ENCODE assay signal across 16 mouse cellular contexts in the genomic region with DNA sequence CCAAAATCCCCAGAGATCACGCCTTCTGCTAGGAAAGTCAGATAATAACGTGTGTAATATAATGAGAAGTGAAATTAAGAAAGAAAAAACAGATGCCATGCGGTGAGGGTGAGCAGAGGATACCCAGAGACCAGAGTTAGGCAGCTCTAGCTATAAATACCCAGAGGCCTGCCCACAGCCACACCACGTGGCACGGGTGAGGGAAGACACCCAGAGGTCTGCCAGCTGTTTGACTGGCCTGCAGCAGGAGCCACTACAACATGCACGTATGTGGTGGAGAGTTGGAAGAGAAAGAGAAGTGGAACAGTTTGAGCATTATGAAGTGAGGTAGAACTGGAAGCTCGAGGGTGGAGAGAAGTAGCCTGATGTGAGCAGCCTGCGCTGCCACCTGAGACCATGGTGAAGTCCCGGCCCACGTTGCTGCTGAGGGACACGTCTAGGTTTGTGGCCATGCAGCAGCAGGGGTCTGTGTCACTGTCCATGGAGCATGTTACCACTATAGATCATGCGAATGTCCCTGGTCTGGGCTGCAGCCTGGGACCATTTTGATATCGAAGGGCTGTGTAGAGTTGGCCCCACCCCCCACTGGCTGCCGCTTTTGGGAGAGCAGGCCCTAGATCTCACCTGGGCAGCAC.
DNase-seq lines count a peak whose midpoint lies in the region; ATAC-seq and TF ChIP-seq lines count a peak whose summit lies in the region.
"Had no signal": no experiment of that assay in that cellular context is flagged by ENCODE, and none has a peak within 500 bp of the region (broad histone marks: within the 10 kb centered on the region; RNA-seq: fewer than 3 reads in every experiment).

No protein-coding gene starts in this region.

- no peaks in the 10 kb centered on the region for H3K79me2 ChIP-seq in CH12.LX (replicated peaks; ENCODE audit: control insufficient read depth, extremely low read depth, insufficient read depth, poor library complexity, severe bottlenecking)

- 82% methylated on average over 14 of the region's 14 CpGs for WGBS in kidney, embryonic 15.5 days

- peaks cover 8% of the 10 kb centered on the region for H3K9me3 ChIP-seq in CH12.LX (replicated peaks; ENCODE audit: low read length)
- peaks cover 8% of the 10 kb centered on the region for H3K9me3 ChIP-seq in megakaryocyte, embryonic 14.5 days
- H3K9me3 ChIP-seq in kidney, embryonic 15.5 days (replicated peaks): no peaks in the 10 kb centered on the region
- H3K9me3 ChIP-seq: limb, embryonic 10.5 days; stomach, embryonic 15.5 days had no signal

- TF ChIP-seq POLR2A in CH12.LX (IDR thresholded peaks at IDR 0.05; ENCODE audit: low read depth, low read length): no peak

- TF ChIP-seq EP300 in CH12.LX (IDR thresholded peaks at IDR 0.05; ENCODE audit: low read length): no peak

- peak; percentile 99 for ATAC-seq in common myeloid progenitor, adult 5-6 weeks (replicated peaks; ENCODE audit: low read depth, poor library complexity, severe bottlenecking)
- ATAC-seq in kidney, embryonic 15.5 days (replicated peaks; ENCODE audit: low FRiP score): no peak
- ATAC-seq: forebrain, embryonic 14.5 days; intestine, embryonic 16.5 days had no signal

- H3K27me3 ChIP-seq in CH12.LX (replicated peaks): no peaks in the 10 kb centered on the region
- peaks cover 3% of the 10 kb centered on the region for H3K27me3 ChIP-seq in megakaryocyte, embryonic 14.5 days (replicated peaks)
- no peaks in the 10 kb centered on the region for H3K27me3 ChIP-seq in kidney, embryonic 15.5 days
- H3K27me3 ChIP-seq: embryonic facial prominence, embryonic 13.5 days; stomach, embryonic 15.5 days had no signal

- TF ChIP-seq CTCF in CH12.LX (conservative IDR thresholded peaks at IDR 0.05 in 1 of 2, IDR thresholded peaks at IDR 0.05 in 1 of 2; ENCODE audit: low read depth in 2 of 2, low read length in 2 of 2): no peak

- H3K9ac ChIP-seq in CH12.LX (ENCODE audit: insufficient read depth, low read depth): no peak overlapping the region
- no peak overlapping the region for H3K9ac ChIP-seq in kidney, embryonic 15.5 days
- H3K9ac ChIP-seq: embryonic facial prominence, embryonic 13.5 days; lung, embryonic 14.5 days; stomach, embryonic 15.5 days had no signal

- H3K4me2 ChIP-seq in CH12.LX (ENCODE audit: insufficient read depth, low read depth, poor library complexity, severe bottlenecking): no peak overlapping the region
- no peak overlapping the region for H3K4me2 ChIP-seq in kidney, embryonic 15.5 days
- H3K4me2 ChIP-seq: embryonic facial prominence, embryonic 13.5 days; lung, embryonic 14.5 days; stomach, embryonic 15.5 days had no signal

- H3K4me3 ChIP-seq in CH12.LX (replicated peaks in 1 of 3; ENCODE audit: low read depth in 2 of 3, low read length in 2 of 3, poor library complexity in 1 of 3): no peak overlapping the region
- peak overlapping the region; percentile 19 for H3K4me3 ChIP-seq in megakaryocyte, embryonic 14.5 days (replicated peaks)
- no peak overlapping the region for H3K4me3 ChIP-seq in kidney, embryonic 15.5 days (replicated peaks)
- H3K4me3 ChIP-seq: embryonic facial prominence, embryonic 13.5 days; limb, embryonic 10.5 days; stomach, embryonic 15.5 days had no signal

- DNase-seq in layer of hippocampus, adult 9-11 months: peak; percentile 14
- no peak for DNase-seq in layer of hippocampus, postnatal 36 days
- peak; percentile 60 for DNase-seq in CH12.LX (ENCODE audit: extremely low read depth)
- DNase-seq in left cerebral cortex, adult 9 months (ENCODE audit: low spot score in 2 of 2): no peak
- DNase-seq: cerebellum, adult 9-11 months; gastrocnemius, postnatal 36 days; lung, embryonic 14.5 days; retina, postnatal 1 day had no signal

- in situ Hi-C loops in CH12.LX (cut with MboI; ENCODE audit: low pct_ligation_motif_present, low pct_unique_long_range_greater_than_20kb, low sequenced_read_pairs): no loop called here

- H3K4me1 ChIP-seq in CH12.LX (ENCODE audit: control insufficient read depth in 1 of 2, insufficient read depth in 2 of 2): peaks cover 9 to 19% of the 10 kb centered on the region in 2 experiments
- H3K4me1 ChIP-seq in megakaryocyte, embryonic 14.5 days: peaks cover 10% of the 10 kb centered on the region
- H3K4me1 ChIP-seq in kidney, embryonic 15.5 days: no peaks in the 10 kb centered on the region
- H3K4me1 ChIP-seq: embryonic facial prominence, embryonic 13.5 days; limb, embryonic 10.5 days; stomach, embryonic 15.5 days had no signal

- no peak overlapping the region for H3K27ac ChIP-seq in CH12.LX (ENCODE audit: insufficient read depth, low read depth)
- no peak overlapping the region for H3K27ac ChIP-seq in kidney, embryonic 15.5 days
- H3K27ac ChIP-seq: embryonic facial prominence, embryonic 13.5 days; limb, embryonic 10.5 days; stomach, embryonic 15.5 days had no signal

- TF ChIP-seq RAD21 in CH12.LX (IDR thresholded peaks at IDR 0.05; ENCODE audit: low read depth, low read length): no peak

- dilution Hi-C loops in CH12.LX (cut with MboI; ENCODE audit: extremely low pct_ligation_motif_present, extremely low pct_unique_long_range_greater_than_20kb, low sequenced_read_pairs): no loop called here

- no peaks in the 10 kb centered on the region for H3K36me3 ChIP-seq in CH12.LX (replicated peaks in 1 of 2; ENCODE audit: control insufficient read depth in 1 of 2, insufficient read depth in 1 of 2, low read length in 1 of 2)
- H3K36me3 ChIP-seq in megakaryocyte, embryonic 14.5 days (replicated peaks; ENCODE audit: low read length): no peaks in the 10 kb centered on the region
- H3K36me3 ChIP-seq in kidney, embryonic 15.5 days: no peaks in the 10 kb centered on the region
- H3K36me3 ChIP-seq: embryonic facial prominence, embryonic 13.5 days; limb, embryonic 10.5 days; stomach, embryonic 15.5 days had no signal

TF ChIP-seq in CH12.LX, 34 proteins besides CTCF, POLR2A, EP300 and RAD21:
- TF ChIP-seq JUN (IDR thresholded peaks at IDR 0.05; ENCODE audit: insufficient read depth, low read depth, low read length) (no peak), CHD1 (IDR thresholded peaks at IDR 0.05; ENCODE audit: low read depth, low read length) (no peak), MAFK (IDR thresholded peaks at IDR 0.05; ENCODE audit: insufficient replicate concordance, low read length) (no peak), ZMIZ1 (IDR thresholded peaks at IDR 0.05; ENCODE audit: low read depth, low read length) (no peak), POLR2AphosphoS2 (IDR thresholded peaks at IDR 0.05; ENCODE audit: low read depth, low read length) (no peak), SIN3A (IDR thresholded peaks at IDR 0.05; ENCODE audit: low read length) (no peak), KAT2A (IDR thresholded peaks at IDR 0.05; ENCODE audit: insufficient replicate concordance, low read length) (no peak), NRF1 (IDR thresholded peaks at IDR 0.05; ENCODE audit: low read depth, low read length) (no peak), PAX5 (IDR thresholded peaks at IDR 0.05; ENCODE audit: low read length) (no peak), E2F4 (IDR thresholded peaks at IDR 0.05; ENCODE audit: insufficient replicate concordance, low read depth, low read length) (no peak), BHLHE40 (IDR thresholded peaks at IDR 0.05; ENCODE audit: low read depth, low read length) (peak; percentile 87), RCOR1 (conservative IDR thresholded peaks at IDR 0.05; ENCODE audit: low read depth, low read length) (no peak), USF2 (conservative IDR thresholded peaks at IDR 0.05; ENCODE audit: low read depth, low read length) (peak; percentile 6; the same call in 1 of the 2 replicates), MYC (IDR thresholded peaks at IDR 0.05; ENCODE audit: low read depth, low read length) (0 out of 2 replicates have a peak, but pooled peaks have one; percentile 49), MEF2A (IDR thresholded peaks at IDR 0.05; ENCODE audit: borderline replicate concordance, low read depth, low read length) (peak; percentile 54; the same call in 1 of the 2 replicates), MAZ (IDR thresholded peaks at IDR 0.05; ENCODE audit: low read depth, low read length) (no peak), TCF12 (IDR thresholded peaks at IDR 0.05; ENCODE audit: low read depth, low read length) (no peak), ZKSCAN1 (IDR thresholded peaks at IDR 0.05; ENCODE audit: borderline replicate concordance, low read depth, low read length) (no peak), ELF1 (IDR thresholded peaks at IDR 0.05; ENCODE audit: low read depth, low read length) (no peak), HCFC1 (IDR thresholded peaks at IDR 0.05; ENCODE audit: low read depth, low read length) (no peak), IRF4 (IDR thresholded peaks at IDR 0.05; ENCODE audit: low read depth, low read length) (no peak), MAX (IDR thresholded peaks at IDR 0.05; ENCODE audit: low read length) (peak; percentile 82), CHD2 (IDR thresholded peaks at IDR 0.05; ENCODE audit: low read length) (no peak), ZNF384 (IDR thresholded peaks at IDR 0.05; ENCODE audit: low read depth, low read length) (no peak), USF1 (IDR thresholded peaks at IDR 0.05; ENCODE audit: low read depth, low read length) (peak; percentile 60), JUND (conservative IDR thresholded peaks at IDR 0.05; ENCODE audit: low read depth, low read length) (no peak), ZC3H11A (IDR thresholded peaks at IDR 0.05; ENCODE audit: low read depth, low read length) (no peak), GABPA (IDR thresholded peaks at IDR 0.05; ENCODE audit: insufficient replicate concordance, low read depth, low read length) (no peak), ETS1 (conservative IDR thresholded peaks at IDR 0.05; ENCODE audit: low read depth, low read length) (peak; percentile 62), MXI1 (IDR thresholded peaks at IDR 0.05; ENCODE audit: low read depth, low read length) (peak; percentile 53), SMC3 (IDR thresholded peaks at IDR 0.05; ENCODE audit: low read depth, low read length) (no peak; the same call in 1 of the 2 replicates)

Comparison
In these comparisons a context has a peak if more than half of its experiments do, and no peak if none do; other contexts are left out.
1. DNase-seq: peak in layer of hippocampus, adult 9-11 months (single experiment) and CH12.LX (single experiment); none in layer of hippocampus, postnatal 36 days (0 of 2) and left cerebral cortex, adult 9 months (0 of 2).